Mouse (Mus musculus): ENCODE measurements at regions not wholly inside any gene's neighbourhood (a gene's known extent, or its start where the extent isn't known, plus 50 kb on each side); places are given as distances from the start of the nearest gene placed in this dataset.

DNA sequence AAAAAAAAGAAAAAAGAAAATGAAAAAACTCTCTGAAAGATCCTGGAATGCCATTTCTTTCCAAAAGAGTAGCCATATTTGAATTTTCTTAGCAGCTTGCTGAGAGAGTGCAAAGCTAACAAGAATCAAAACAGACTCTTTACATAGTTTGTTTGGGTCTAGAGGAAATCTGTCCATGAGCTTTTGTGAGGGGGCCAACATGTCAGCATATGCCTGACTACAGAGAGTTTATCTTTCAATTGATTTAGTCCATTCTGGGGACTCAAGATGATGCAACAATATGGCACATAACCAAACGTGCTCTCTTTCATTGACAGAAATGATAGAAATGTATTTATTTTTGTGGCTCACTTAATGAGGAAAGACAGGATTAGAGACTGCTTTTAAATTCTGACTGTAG is 822.8 kb upstream of the Acvr2a start:
- DNase-seq (ENCODE audit: low spot score in 2 of 2) = no peak

DNA sequence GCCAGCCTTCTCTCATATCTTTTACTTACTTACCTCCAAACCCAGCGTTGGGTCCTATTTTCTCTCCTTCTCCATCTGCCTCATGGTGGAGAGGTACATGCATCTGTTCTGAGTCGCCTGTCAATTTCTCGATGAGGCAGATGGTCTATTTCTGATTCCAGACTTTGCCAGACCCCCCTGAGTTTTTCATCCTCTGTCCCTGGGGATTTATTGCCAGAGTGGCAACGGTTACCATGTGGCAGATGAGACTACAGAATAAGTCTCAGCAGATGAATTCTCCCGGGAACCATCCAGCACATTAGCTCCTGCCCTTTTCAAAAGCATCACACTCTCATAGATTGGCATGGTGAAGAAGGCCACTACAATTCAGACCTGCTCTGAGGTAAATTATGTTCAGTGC is 819.7 kb upstream of the Acvr2a start:
- DNase-seq (ENCODE audit: low spot score in 2 of 2) = no peak

DNA sequence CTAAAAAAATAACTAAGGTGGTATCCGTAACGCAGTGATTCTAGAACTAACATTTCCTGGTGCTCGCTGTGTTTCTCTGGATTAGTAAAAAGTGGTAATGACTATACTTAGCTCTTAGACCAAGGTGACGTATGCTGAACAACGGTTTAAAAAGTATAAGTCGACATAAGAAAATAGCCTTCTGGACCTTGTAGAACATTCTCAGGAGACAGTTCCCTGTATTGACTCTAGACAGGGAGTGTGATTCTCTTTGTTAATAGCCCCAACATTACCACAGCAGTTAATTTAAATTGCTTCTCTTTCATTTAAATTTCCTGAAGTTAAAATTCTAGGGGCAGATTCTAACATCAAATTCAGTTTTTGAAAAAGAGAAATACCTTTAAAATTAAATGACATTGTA is 812.7 kb upstream of the Acvr2a start:
- no peak for DNase-seq (ENCODE audit: low spot score in 2 of 2)

- DNase-seq (ENCODE audit: low spot score in 2 of 2) = peak in 1 of 2 experiments; percentile 24
Measured at GRCm38 (mm10) chr2:48001800-48002507, 812.0 kb upstream of the Acvr2a start.

DNA sequence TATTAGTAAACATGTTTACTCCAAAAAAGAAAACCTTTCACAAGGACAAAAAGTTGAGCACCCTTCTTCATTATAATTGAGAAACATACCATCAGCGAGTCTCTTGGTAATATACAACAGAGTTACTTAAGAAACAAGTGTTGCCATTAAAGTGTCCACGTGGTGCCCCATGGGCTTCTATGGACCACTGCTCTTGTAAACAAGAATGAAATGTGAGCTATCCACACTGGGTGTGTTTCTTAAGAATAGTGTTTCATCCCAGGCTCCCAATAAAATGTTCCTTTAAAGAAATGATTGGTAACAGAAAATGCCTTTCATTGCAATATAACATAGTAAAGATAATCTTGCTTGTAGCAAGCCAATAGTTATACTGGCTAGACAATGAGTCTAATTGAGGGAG is 803.6 kb upstream of the Acvr2a start:
- no peak for DNase-seq (ENCODE audit: low spot score in 2 of 2)

DNA sequence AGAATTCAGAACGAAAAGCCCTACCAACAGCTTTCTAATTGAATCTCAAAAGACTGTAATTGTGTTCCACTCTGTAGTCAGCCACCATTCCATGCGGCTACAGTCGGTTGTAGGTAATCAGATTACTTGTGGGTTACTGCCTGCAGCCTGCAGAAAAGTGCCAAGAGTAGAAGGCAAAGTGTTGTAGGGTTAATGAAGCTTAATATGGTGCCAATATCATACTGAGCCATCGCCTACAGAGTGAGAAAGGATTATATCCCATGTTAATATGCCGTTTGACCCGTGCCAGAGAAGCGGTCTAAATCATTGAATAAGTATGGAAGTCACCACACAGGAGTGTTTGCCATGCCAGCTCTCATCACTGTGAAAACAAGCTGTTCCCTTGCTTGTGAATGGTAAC is 786.4 kb upstream of the Acvr2a start:
- no peak for DNase-seq (ENCODE audit: low spot score in 2 of 2)

DNA sequence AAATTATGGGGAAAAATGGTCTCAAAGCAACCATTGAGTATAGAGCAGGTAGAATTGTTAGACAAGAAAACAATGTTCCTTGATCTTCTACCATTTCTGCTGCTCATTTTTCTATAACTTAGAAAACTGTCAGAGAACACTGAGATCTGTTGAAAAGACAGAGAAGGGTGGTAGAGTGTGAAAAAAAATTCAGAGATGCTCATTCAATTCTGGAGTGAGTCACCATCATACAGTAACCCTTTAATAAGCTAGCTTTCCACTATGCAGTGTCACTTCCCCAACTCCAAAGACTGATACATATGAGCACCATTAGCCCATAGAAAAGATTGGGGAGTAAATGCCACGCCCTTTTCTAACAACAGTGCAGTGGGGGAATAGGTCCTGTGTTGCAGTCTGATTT is 752.5 kb upstream of the Acvr2a start:
- no peak for DNase-seq (ENCODE audit: low spot score in 2 of 2)

GRCm38 (mm10) chr2:48063436-48063835 is 750.5 kb upstream of the Acvr2a start:
- no peak for DNase-seq (ENCODE audit: low spot score in 2 of 2)

GRCm38 (mm10) chr2:48065162-48065561 is 748.7 kb upstream of the Acvr2a start:
- DNase-seq (ENCODE audit: low spot score in 2 of 2) = no peak

- no peak for DNase-seq (ENCODE audit: low spot score in 2 of 2)
Measured at GRCm38 (mm10) chr2:48082120-48082799, 731.6 kb upstream of the Acvr2a start.

- DNase-seq (ENCODE audit: low spot score in 2 of 2) = no peak
Measured at GRCm38 (mm10) chr2:48098287-48098686, 715.6 kb upstream of the Acvr2a start.

GRCm38 (mm10) chr2:48098931-48099531 is 714.9 kb upstream of the Acvr2a start:
- DNase-seq (ENCODE audit: low spot score in 2 of 2) = no peak

GRCm38 (mm10) chr2:48123662-48124061 is 690.2 kb upstream of the Acvr2a start:
- DNase-seq (ENCODE audit: low spot score in 2 of 2) = no peak

DNA sequence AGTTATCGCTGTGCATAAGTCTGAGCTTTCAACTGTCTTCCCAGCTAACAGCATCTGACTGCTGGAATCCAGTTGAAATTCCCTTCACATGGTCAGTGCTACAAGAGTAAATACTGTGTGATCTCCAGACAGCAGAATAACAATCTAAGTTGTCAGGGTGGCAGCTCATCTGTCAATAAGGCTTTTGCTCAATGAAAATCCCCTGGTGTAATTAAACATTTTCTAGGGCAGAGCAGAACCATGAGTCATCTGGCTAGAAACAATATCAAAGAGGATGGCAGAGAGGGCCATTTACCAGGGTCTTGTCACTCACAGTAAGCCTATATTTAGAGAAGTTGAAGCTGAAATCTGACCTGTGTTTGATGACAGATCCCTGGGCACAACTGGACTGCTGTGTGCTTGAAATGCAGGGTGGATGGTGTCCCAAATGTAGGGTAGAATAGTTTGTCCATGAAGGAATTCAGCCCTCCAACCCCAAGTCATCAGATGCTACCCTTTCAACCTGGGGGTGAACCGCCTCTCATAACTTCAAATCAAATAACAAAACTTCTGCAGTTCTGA is 675.8 kb upstream of the Acvr2a start:
- DNase-seq (ENCODE audit: low spot score in 2 of 2) = no peak

GRCm38 (mm10) chr2:48141281-48141680 is 672.6 kb upstream of the Acvr2a start:
- no peak for DNase-seq (ENCODE audit: low spot score in 2 of 2)

DNA sequence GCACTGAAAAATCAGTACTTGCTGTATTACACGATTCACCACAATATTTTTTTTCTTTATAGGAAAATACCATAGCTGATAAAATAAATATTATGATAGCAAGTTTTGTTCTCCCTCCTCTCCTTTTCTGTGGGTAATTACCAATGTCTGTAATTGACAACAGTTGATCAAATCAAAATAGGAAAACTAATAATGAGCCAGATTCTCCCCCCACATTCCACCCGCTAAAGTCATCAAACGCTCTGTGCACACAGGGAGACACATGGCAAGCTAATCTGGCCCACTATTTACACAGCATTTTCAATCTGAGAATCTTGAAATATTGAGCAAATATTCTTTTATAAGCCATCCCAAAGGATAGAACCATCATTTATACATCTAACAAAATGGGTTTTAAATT is 659.2 kb upstream of the Acvr2a start:
- DNase-seq (ENCODE audit: low spot score in 2 of 2) = no peak

DNA sequence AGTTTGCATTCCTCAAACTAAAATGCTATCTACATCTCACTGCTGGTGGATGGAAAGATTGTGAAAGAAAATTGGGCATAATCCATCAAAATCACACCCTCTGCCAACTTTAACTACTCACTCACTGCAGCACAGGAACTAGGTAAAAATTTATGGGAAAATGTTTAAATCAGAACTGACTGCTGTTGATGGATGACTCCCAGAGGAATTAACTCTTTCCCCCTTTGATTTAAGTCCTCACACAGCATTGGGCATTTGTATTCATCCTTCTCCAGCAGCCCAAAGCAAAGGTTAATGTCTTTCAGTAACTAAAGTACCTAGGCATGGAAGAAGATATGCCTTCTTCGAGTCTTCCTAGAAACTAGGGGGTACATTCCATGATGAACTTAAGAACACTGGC is 641.3 kb upstream of the Acvr2a start:
- DNase-seq (ENCODE audit: low spot score in 2 of 2) = no peak

- no peak for DNase-seq (ENCODE audit: low spot score in 2 of 2)
Measured at GRCm38 (mm10) chr2:48186161-48186560, 627.7 kb upstream of the Acvr2a start.

DNA sequence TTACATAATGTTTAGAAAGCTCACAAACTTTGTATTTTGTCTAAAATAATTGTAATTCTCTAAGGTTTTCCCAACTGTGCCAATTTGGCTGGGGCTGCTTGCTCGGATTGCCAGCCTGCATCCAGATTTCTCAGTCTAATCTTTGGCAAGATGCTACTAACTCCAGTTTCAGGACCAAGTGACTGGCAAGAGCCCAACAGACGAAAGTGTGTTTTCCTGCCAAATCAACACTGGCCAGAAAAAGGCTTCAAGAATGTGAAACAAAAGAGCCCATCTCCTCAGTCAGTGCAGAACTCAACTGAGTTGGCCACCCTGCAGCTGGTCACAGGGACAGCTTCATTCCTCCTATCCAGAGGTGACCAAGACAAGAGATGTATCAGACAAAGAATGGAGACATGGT is 627.3 kb upstream of the Acvr2a start:
- DNase-seq (ENCODE audit: low spot score in 2 of 2) = no peak

- no peak for DNase-seq (ENCODE audit: low spot score in 2 of 2)
Measured at GRCm38 (mm10) chr2:48211804-48212203, 602.1 kb upstream of the Acvr2a start.

GRCm38 (mm10) chr2:48220771-48221170 is 593.1 kb upstream of the Acvr2a start:
- DNase-seq (ENCODE audit: low spot score in 2 of 2) = no peak

GRCm38 (mm10) chr2:48223084-48223799 is 590.7 kb upstream of the Acvr2a start:
- DNase-seq (ENCODE audit: low spot score in 2 of 2) = no peak

All from thymus, postnatal 10 days (tissue).